Mouse (Mus musculus) heart, adult 2 months (tissue): ENCODE measurements around the gene Tns4.

Source experiments
- CTCF ChIP-seq: fragments of 200-600 bp; IDR thresholded peaks from 2 replicates; pipeline ENCODE4 v1.8.1; 2022; ENCODE audit warnings: antibody characterized with exemption, mild to moderate bottlenecking, moderate library complexity
- EP300 ChIP-seq: fragments of 200-500 bp; IDR thresholded peaks from 2 replicates; pipeline ENCODE4 v1.6.1; 2011; ENCODE audit warnings: low read depth, low read length, control low read depth; ENCODE audit not compliant: insufficient read depth

- TF ChIP-seq EP300 = no peak
- no peak for TF ChIP-seq CTCF
These were observed 26.8 kb upstream of the Tns4 start for GRCm38 (mm10) chr11:99115940-99116339.
